Mouse (Mus musculus) CD4-positive helper T cell, adult 2 months (primary cell): ENCODE data around the gene Snrpd2.
"Not testable (repeated sequence)": the region's sequence is repeated elsewhere in the genome, so short reads cannot be mapped to it uniquely, and the experiment has no call there.

ENCODE experiments used
- DNase-seq: peaks from one replicate; pipeline ENCODE4 v3.0.0-alpha.2; 2012; ENCODE audit warnings: low read depth, missing footprints, low spot score

Gene Snrpd2

DNA sequence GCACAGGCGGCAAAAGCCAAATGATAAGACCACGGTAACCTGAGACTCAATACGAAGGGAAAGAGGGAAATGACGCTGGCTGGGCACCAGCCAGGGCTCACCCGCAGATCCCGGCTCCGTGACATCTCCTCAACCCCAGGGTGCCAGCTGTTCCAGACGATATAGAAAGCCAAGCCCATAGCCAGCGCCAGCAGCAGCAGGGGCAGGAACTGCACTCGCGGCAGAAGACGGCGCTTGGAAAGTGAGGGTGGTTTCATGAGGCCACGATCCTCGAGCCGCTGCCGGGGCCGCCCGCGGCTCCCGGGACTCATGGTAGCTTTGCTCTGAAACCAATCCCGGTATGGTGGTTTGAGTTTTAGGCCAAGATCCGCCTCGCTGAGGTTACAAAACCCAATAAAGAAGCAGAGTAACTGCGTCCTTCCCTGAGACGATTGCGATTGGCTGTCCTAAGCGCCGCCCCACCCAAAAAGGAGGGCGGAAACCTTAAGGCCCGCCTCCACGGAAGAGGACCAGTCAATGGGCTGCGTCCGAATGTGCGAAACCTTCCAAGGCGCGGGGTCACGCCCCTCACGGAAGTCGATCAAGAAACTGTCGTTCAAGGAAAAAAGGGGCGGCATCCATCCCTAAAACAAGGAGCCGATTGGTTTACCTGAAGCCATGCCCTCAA is 514 bp upstream of the Snrpd2 start, which contains the start of gene Qpctl:
Gene Qpctl, minus strand, starts transcription at position 417 of the 667 bp plus-strand sequence.
- DNase-seq, result peak; percentile 100

- not testable (repeated sequence) for DNase-seq
Observed at GRCm38 (mm10) chr7:19151121-19151520, 1.6 kb downstream of the Snrpd2 start.

DNA sequence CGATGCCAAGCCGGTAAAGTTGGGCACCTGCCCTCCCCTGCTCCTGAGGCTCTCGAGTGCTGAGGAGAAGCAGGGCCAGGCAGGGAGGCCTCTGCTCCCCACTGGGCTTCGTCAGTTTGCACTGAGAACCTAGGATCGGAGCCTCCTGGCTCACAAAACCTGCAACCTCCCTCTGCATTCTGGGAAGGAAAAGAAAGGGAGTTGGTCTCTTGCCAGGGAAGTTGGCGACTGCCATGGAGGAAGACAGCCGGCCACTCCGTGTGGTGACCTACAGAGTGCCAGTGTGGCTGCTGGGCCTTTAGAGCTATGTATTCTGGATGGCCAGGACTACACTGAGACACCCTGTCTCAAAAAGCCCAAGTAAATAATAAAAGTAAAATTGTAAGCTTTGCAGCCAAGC is 5.3 kb downstream of the Snrpd2 start:
- DNase-seq, result no peak

DNA sequence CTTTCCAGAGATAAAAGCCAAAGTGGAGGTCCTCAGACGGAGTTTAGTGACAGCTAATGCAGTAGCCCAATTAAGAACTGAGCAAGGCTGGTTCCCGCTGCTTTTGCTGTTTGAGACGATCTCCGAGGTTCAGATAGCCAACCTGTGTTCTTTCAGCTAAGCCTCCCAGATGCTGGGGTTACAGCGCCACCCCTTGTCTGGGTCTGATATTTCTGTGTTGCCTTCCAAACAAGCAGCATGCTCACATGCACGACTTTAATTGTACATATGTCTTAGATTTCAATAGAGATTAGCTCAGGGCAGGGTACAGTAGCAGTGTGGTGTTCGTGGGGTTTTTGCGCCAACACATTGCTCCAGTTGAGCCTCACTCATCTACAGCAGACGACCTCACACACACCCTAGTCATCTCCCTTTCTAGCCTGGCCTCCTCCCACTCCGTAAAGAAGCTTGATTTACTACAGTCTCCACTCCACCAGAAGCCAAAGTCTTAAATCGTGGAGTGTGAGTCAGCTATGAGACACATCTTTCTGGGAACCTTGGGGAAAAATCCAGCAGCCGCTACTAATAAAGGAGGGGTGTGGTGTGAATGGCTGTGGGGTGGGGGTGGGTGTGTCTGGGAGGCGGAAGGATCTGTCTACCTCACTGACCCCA is 6.4 kb downstream of the Snrpd2 start:
- no peak for DNase-seq

DNA sequence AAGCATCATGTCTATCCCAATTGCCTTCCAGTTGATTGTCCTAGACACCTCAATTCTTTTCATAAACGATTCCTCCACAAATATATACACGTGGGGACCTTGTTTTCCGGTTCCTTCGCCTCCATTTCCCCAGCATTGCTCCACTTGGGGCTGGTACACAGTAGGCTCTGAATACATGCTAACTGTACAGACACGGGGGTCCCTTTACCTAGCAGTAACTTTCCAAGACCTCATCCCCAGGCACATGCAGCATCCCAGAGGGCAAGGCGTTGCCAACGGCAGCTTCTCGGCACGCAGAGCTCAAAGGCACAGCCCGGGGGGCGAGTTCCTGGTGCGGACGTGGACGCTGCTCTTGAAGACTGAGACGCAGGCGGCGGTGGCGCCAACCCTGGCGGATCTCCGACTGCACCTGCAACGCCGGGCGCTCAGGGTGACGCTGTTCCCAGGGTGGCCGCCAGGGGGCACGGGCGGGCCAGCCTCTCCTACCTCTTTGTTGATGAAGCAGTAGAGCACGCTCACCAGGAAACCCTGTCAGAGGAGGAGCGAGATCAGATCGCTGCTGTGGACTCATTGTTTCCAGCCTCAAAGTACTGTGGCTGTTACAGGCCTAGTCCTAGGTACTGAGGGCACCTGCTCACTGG is 7.8 kb downstream of the Snrpd2 start:
- DNase-seq, result peak; percentile 93

DNA sequence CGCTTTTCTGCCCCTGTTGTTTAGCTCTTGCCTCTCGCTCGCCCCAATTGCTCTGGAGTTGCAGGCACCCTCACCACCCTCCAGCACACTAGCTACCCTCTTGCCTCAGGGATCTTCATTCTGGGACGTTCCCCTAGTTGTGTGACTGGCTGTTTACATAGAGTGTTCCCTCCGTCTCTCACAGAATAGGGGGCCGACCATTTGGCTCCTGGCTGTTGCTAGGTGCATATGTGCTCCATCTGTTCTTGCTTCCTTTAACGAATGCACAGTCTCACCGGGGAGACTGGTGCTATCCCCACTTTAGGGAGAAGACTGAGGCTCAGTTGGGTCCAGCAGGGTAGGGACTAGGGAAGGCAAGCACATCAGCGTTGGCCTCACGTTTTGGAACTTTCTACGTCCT is 9.1 kb downstream of the Snrpd2 start:
- DNase-seq, result no peak

DNA sequence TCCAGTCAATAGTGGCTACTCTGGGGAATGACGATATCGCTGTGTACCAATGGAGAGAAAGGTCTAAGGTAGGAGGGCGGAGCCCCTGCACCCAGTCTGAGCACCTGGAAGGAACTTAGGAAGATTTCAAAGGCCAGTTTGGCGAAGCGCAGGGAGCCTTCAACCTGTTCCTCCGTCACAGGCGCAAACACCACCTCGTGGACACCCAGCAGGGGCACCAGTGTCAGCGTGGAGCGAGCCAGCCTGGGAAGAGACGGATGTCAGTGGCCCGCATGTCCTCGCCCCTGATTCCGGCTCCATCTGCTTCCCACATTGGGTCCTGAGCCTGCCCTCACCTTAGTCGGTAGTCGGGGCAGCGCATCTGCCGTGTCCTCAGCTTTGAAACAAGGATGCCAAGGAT is 9.9 kb downstream of the Snrpd2 start:
- DNase-seq, result no peak

DNA sequence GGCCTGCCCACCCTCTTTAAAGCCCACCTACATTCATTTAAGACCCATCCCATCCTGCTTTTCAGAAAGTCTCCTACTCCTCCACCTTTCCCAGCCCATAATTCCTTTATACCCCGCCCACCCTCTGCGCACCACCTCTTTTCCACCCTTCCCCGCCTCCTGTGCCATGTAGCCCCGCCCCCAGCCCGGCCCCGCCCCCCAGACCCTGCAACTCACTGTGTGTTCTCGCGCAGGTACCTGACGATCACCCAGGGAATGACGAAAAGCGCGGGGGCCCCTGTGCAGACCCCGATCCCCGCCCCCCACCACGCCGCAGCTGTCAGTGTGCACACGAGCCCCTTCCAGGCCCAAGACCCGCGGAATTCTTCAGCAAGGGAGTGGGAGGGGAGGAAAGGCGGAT is 10.6 kb downstream of the Snrpd2 start:
- DNase-seq, result peak; percentile 35

DNA sequence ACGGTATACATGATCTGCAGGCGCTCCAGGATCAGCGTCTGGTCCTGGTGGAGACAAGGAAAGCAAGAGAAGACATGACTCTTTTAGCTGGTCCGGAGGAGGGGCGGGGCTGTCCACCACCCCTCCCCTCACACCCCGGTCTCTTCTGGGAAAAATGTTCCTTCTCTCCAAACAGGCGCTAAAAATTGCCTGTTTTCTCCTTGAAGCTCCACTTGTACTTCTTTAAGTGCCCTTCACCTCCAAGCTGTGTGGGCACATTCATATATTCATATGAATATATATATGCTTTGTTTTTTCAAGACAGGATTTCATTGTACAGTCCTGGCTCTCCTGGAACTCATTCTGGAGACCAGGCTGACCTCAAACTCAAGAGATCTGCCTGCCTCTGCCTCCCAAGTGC is 13.4 kb downstream of the Snrpd2 start:
- DNase-seq, result no peak

DNA sequence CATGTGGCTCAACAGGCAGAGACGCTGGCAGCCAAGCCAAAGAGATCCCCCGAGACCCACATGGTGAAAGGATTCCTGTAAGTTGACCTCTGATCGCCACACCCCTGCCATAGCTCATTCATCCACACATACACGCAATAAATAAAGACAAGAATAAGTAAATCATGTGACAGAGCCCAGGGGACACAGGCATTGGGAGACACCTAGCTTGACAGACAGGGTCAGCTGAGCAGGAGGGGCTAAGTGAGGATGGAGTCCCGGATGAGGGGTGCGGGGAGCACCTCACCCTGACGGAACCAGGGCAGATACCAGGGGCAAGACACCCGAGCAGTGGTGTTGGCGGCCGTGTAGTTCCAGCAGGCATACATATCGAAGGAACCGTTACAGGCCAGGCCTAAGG is 14.2 kb downstream of the Snrpd2 start:
- DNase-seq, result no peak

GRCm38 (mm10) chr7:19164189-19164588 is 14.7 kb downstream of the Snrpd2 start:
- no peak for DNase-seq

GRCm38 (mm10) chr7:19164978-19165377 is 15.5 kb downstream of the Snrpd2 start:
- peak; percentile 70 for DNase-seq

DNA sequence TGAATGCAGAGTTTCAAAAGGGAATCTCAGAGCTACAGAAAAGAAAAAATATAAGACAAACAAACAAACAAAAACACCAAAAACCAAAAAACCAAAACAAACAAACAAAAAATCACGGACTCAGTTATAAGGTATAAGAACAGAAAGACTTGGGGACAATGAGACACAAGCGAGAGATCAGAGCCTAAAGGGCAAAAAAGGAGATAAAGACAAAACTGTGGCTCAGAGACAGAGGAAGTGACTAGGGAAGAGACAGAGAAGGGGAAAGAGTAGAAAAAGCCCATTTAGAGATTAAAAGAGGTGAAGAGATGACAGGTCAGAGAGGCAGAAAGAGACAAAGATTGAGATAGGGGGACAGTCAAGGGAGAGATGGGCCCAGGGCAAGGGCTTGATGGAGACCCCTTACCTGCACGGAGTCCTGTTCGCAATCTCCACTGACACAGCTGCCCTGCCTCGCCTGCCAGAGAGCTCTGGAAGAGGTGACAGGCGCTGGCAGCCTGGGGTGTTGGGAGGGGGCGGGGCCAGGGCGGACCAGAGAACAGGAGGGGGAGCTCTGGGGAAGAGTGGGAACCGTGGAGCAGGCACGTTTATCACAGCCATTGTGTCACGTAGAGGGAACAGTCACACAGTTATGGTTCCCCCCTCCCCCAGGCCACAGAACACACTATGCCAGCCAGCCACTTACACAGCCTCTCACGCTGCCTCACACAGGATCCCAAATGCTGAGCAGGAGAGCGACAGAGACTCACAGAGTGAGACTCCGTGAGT is 16.3 kb downstream of the Snrpd2 start, which contains the start of gene Gipr:
Gene Gipr, minus strand, starts transcription at position 472 of the 768 bp plus-strand sequence.
- DNase-seq, result no peak

DNA sequence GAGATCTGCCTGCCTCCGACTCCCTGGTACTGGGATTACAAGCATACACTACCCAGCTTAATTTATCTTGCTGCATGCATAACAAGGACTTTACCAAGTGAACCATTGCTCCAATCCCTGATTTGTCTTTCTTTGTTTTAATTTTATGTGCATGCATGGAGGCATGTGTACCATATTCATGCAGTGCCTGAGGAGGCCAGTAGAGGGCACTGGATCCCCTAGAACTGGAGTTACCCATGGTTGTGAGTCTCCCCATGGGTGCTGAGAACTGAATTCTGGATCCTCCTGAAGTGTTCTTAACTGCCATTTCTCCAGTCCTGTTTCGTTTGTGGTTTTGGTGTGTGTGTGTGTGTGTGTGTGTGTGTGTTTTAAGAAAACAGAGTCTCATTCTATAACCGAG is 17.5 kb downstream of the Snrpd2 start:
- no peak for DNase-seq

- no peak for DNase-seq
Observed at GRCm38 (mm10) chr7:19169506-19169905, 20.0 kb downstream of the Snrpd2 start.

GRCm38 (mm10) chr7:19170142-19170541 is 20.6 kb downstream of the Snrpd2 start:
- no peak for DNase-seq

GRCm38 (mm10) chr7:19171831-19172230 is 22.3 kb downstream of the Snrpd2 start:
- no peak for DNase-seq

DNA sequence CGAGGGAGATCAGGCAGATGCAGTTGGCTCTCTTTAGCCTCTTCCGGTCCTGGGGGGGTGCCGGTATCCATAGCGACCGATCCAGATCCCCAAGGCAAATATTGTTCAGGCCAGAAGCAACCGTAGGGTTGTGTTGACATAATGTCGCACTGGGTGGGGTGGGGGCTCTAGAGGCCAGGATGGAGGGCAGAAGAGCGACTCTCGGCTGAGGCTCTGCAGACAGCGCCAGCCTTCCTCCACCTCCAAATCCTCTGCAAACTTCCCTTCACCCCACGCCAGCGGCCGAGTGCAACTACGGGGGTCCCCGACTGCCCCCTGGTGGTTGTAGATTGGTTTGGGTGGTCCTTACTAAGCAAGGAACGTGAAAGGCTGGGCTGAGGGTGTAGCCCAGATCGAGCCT is 23.4 kb downstream of the Snrpd2 start:
- peak; percentile 61 for DNase-seq

- DNase-seq, result peak; percentile 46
Observed at GRCm38 (mm10) chr7:19175708-19176515, 26.4 kb downstream of the Snrpd2 start, which contains the start of gene Eml2. Gene Eml2 (plus strand): TSS chr7:19176421.

- DNase-seq, result no peak
Observed at GRCm38 (mm10) chr7:19176516-19176947, 27.0 kb downstream of the Snrpd2 start.

DNA sequence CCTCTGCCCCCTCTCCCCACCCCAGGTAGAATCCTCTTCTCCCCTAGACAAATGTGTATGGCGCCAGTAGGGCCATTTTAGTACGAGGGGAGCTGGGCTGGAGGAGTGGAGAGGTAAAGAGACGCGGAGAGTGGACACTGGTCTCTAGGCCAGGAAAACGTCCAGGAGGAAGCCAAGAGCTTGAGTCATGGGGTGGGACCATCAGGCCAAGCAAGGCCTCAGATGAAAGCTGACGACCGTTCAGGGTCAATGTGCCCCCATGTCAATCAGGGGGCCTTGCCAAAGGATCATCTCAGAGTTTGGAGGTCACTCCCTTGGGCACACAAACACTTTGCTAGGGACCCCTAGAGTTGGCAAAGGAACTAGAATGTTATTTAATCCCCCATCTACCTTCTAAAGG is 27.7 kb downstream of the Snrpd2 start:
- no peak for DNase-seq
